Mouse (Mus musculus): ENCODE data around the gene Foxo6. TPM values are rescaled to one million over a fixed set of nuclear protein-coding genes. Genes with fewer than 3 reads are reported as not detected.
A peak's percentile ranks its signal among the peaks of the same experiment; 100 is the strongest.

The Foxo6 gene
- polyA plus RNA-seq, 1 experiment from 2014 or later: 1.1 TPM

DNA sequence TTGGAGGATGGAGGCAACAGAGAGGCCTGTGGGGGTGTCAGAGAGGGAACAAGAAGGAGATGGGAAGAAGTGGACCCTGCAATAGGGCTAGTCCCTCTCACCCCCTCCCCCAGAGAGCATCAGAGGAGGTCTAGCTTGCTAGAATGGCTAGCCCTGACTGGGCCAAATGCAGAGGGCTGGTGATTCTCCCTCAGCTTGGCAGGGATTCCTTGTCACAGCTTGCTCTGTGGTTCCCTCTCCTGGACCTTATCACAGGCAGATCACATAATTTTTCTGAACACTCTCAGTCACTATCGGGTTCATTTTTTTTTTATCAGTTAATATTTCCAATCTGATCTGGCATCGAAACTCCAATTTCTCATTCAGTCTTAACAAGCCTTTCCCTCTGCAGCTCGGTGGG is 46.0 kb downstream of the Foxo6 start:
- H3K27ac ChIP-seq: peak overlapping the region; percentile 53; the same call in 1 of the 2 replicates
- H3K9me3 ChIP-seq: no peaks in the 10 kb centered on the region
- 64% methylated on average over 3 of the region's 3 CpGs for WGBS
- no peak for ATAC-seq (ENCODE audit: low FRiP score)
- no peak overlapping the region for H3K4me2 ChIP-seq
- peaks cover 33% of the 10 kb centered on the region for H3K27me3 ChIP-seq
- peaks cover 50% of the 10 kb centered on the region for H3K4me1 ChIP-seq
- H3K9ac ChIP-seq: no peak overlapping the region
- H3K36me3 ChIP-seq (replicated peaks): no peaks in the 10 kb centered on the region
- H3K4me3 ChIP-seq (replicated peaks): no peak overlapping the region

DNA sequence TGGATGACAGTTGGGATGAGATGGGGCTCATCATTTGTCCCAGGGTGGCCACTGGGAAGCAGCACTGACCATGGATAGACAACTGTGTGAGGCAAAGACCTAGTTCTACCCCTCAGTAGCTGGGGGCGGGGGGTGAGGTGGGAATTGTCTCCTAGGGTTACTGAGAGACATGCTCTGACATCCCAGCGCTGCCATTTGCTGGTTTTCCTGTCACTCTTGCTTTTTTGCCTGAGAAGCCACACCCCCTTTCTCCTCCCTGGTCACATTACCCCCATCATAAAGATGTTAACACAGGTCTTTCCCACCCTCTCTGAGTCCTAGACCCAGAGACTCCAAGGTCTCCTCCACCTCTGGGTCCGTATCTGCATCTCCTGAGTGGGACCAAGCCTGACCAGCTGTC is 47.7 kb downstream of the Foxo6 start:
- Histone ChIP-seq H3K36me3 (replicated peaks) (no peaks in the 10 kb centered on the region), H3K4me3 (replicated peaks) (no peak overlapping the region), H3K4me2 (no peak overlapping the region), H3K9me3 (no peaks in the 10 kb centered on the region), H3K4me1 (peaks cover 45% of the 10 kb centered on the region), H3K9ac (no peak overlapping the region), H3K27ac (no peak overlapping the region), H3K27me3 (peaks cover 33% of the 10 kb centered on the region)
- ATAC-seq (ENCODE audit: low FRiP score): no peak
- WGBS: 68% methylated on average over 3 of the region's 3 CpGs

DNA sequence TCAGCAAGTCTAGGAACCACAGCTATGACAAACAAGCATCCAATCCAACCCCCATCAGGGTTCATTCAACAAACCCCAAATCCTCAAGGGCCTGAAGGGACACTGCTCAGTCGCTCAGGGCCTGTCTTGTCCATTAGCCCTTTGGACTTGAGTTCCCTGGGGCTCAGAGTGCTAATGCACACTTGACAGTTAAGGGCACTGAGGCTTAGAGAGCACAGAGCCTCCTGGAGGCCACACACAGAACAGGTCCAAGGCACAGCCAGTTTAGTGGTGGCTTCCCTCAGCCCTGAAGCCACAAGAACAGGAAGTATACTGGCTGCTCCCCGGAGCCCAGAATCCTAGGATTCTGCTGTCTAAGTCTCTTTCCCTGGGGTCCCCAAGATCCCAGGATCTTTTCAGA is 53.9 kb downstream of the Foxo6 start:
- Histone ChIP-seq H3K4me3 (replicated peaks) (no peak overlapping the region), H3K4me2 (no peak overlapping the region), H3K27me3 (peaks cover 30% of the 10 kb centered on the region), H3K9me3 (no peaks in the 10 kb centered on the region), H3K4me1 (no peaks in the 10 kb centered on the region), H3K9ac (no peak overlapping the region), H3K36me3 (replicated peaks) (no peaks in the 10 kb centered on the region), H3K27ac (no peak overlapping the region)
- no peak for ATAC-seq (ENCODE audit: low FRiP score)
- WGBS: 55% methylated on average over 2 of the region's 2 CpGs

DNA sequence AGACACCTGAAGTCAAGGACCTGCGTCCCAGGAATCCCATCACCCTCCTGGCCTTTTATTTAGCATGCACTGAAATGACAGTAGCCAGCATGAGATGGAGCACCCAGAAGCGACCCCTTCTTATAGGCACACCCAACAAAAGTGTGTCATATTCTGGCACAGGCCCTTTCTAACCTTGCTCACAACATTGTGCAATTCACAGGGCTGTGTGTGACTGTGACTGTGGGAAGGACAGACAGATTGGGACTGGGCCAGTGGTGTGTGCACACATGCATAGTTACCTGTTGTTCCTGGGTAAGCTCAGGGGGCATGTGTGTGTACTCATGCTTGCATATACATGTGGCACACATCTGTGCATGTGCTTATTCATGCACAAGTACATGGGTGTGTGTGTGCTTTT is 54.6 kb downstream of the Foxo6 start:
- Histone ChIP-seq H3K27ac (no peak overlapping the region), H3K4me3 (replicated peaks) (no peak overlapping the region), H3K9me3 (no peaks in the 10 kb centered on the region), H3K36me3 (replicated peaks) (no peaks in the 10 kb centered on the region), H3K9ac (no peak overlapping the region), H3K4me1 (no peaks in the 10 kb centered on the region), H3K27me3 (peaks cover 24% of the 10 kb centered on the region), H3K4me2 (no peak overlapping the region)
- 86% methylated on average over 2 of the region's 2 CpGs for WGBS
- ATAC-seq (ENCODE audit: low FRiP score): no peak

DNA sequence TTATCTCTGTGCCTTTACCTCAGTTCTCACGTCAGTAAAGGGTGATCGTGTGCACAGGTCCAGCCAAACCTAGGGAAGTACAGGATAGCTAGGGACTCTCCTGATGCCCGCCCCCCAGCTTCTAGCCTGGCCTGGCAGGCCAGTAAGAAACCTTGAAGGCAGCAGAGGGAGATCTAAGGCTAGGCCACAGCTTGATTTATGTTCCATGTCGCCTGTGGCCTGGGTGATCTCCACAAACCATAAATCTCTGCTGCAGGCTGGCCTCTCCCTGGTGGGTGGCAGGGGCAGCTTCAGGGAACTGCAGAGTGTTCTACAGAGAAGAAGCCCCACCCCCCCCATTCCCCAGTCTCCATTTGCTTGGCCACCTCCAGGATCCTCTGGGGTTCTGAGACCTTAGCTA is 55.2 kb downstream of the Foxo6 start:
- Histone ChIP-seq H3K9ac (no peak overlapping the region), H3K4me2 (no peak overlapping the region), H3K4me3 (replicated peaks) (no peak overlapping the region), H3K9me3 (no peaks in the 10 kb centered on the region), H3K27me3 (peaks cover 20% of the 10 kb centered on the region), H3K4me1 (no peaks in the 10 kb centered on the region), H3K27ac (no peak overlapping the region), H3K36me3 (replicated peaks) (no peaks in the 10 kb centered on the region)
- 83% methylated on average over 4 of the region's 4 CpGs for WGBS
- ATAC-seq (ENCODE audit: low FRiP score): no peak

DNA sequence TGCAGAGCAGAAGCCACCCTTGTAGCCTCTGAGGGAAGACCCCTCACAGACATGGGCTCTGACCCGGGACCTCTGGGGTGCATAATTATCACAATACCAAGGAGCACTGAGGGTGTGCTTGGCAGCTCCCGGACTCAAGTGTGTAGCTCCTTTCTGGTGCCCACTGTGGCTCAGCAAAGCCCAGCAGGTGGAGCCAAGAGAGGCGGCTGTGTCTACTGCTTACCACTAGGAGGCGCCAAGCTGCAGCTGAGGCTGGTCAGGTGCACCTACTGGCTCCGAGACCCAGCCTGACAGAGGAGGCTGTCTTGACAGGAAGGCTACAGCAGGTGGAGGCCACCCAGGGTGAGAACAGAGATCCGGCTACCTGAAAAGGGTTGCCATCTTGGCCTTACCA is 56.9 kb downstream of the Foxo6 start:
- Histone ChIP-seq H3K9ac (no peak overlapping the region), H3K4me3 (replicated peaks) (no peak overlapping the region), H3K27me3 (peaks cover 20% of the 10 kb centered on the region), H3K36me3 (replicated peaks) (no peaks in the 10 kb centered on the region), H3K9me3 (no peaks in the 10 kb centered on the region), H3K27ac (no peak overlapping the region), H3K4me2 (no peak overlapping the region), H3K4me1 (0 out of 2 replicates have a peak, but pooled peaks cover 1% of the 10 kb centered on the region)
- WGBS: 12% methylated on average over 6 of the region's 6 CpGs
- ATAC-seq (ENCODE audit: low FRiP score): peak; percentile 83

DNA sequence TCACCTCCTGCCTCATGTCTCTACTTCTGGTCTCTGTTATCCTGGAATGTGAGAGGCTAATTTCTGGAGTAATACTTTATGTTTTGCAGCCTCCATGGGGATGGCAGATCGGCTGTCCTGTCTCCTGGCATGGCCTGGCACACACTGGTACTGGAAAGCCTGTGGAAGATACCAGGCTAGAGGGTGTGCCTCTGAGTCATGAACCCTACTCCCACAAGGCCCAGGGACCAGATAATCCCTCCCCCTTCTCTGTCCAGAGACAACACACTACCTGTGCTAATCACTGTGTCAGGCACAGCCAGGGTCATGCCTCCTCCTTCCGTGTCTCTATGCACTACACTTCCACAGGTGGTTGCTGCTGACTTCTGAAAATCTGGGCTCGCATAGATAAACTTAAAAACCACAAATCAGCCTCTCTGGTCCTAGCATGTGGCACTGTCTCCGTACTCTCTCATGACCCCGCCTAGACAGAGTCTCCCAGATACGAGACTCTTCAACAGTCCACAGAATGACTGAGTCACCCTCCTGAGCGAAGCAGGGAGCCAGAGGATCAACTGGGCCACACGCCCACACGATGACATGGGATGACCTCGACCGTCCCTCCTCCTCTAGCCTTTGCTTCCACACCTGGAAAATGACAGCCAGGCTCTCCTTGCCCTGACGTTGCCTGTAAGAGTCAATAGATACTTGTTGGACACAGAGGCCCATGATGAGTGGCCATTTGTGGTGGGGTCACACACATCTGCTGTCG is 57.5 kb downstream of the Foxo6 start:
- Histone ChIP-seq H3K4me1 (peaks cover 4% of the 10 kb centered on the region; the same call in 1 of the 2 replicates), H3K4me3 (replicated peaks) (no peak overlapping the region), H3K27ac (no peak overlapping the region), H3K27me3 (peaks cover 20% of the 10 kb centered on the region), H3K9me3 (no peaks in the 10 kb centered on the region), H3K9ac (no peak overlapping the region), H3K36me3 (replicated peaks) (no peaks in the 10 kb centered on the region), H3K4me2 (no peak overlapping the region)
- ATAC-seq (ENCODE audit: low FRiP score): no peak
- 79% methylated on average over 13 of the region's 13 CpGs for WGBS

DNA sequence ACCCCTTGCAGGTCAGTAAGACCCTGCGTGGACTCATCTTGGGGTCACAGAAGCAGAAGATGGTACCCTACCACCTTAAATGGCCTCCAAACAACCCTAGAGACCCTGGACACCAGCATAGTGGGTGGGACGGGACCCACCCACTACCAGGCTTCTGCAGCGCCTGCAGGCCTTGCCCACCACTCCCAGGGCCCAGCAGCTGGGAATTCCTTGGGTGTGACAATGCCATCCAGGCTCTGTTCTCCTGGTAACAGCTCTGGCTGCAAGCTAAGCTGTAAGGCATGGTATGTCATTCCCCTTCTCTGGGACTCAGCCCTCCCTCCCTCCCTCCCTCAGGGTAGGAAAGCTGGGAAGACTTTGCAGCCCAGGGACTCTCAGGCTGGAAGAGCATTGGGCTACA is 58.5 kb downstream of the Foxo6 start:
- 77% methylated on average over 3 of the region's 3 CpGs for WGBS
- peaks cover 20% of the 10 kb centered on the region for H3K27me3 ChIP-seq
- no peak for ATAC-seq (ENCODE audit: low FRiP score)

DNA sequence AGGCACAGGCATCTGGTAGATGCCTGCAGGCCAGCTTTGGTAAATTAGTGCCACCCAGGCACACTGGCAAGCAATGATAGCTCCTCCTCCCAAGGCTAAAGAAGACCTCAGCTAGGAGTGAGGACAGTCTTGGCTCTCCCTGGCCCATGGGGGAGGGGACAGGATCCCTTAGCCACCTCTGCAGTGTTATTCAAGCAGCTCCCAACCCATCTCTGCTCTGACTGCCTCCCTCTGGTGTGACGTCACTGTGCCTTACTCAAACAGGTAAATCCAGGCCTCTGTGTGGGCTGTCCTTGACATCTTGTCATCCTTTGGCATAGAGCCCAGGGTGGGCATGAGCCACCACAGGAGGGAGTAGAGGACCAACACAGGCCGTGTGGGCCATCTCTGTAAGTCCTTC is 59.9 kb downstream of the Foxo6 start:
- no peak for ATAC-seq (ENCODE audit: low FRiP score)
- no peak overlapping the region for H3K4me2 ChIP-seq
- H3K27ac ChIP-seq: no peak overlapping the region
- peaks cover 11% of the 10 kb centered on the region for H3K4me1 ChIP-seq
- no peak overlapping the region for H3K9ac ChIP-seq
- no peaks in the 10 kb centered on the region for H3K36me3 ChIP-seq (replicated peaks)
- peaks cover 12% of the 10 kb centered on the region for H3K27me3 ChIP-seq
- H3K4me3 ChIP-seq (replicated peaks): no peak overlapping the region
- H3K9me3 ChIP-seq: no peaks in the 10 kb centered on the region
- 47% methylated on average over 2 of the region's 2 CpGs for WGBS

More for the DNA sequence above, 58.5 kb downstream of the Foxo6 start:
- Histone ChIP-seq H3K4me1 (peaks cover 4% of the 10 kb centered on the region; the same call in 1 of the 2 replicates), H3K4me2 (no peak overlapping the region), H3K9me3 (no peaks in the 10 kb centered on the region), H3K4me3 (replicated peaks) (no peak overlapping the region), H3K9ac (no peak overlapping the region), H3K36me3 (replicated peaks) (no peaks in the 10 kb centered on the region), H3K27ac (no peak overlapping the region)

DNA sequence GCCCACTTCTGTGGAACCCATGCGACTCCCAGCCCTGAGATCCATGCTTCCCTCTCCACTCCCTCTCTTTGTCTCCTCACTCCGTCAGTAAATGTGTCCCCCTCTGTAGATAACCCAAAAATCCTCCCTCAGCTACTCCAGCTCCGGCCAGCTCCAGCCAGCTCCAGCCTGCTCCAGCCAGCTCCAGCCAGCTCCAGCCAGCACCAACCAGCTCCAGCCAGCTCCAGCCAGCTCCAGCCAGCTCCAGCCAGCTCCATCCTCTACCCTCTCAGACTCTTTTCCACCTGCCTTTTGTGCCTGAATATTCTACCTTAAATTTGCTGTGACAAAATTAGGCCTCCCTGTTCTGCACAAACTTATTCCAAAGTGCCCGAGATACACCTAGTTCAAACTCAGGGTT is 60.5 kb downstream of the Foxo6 start:
- no peak overlapping the region for H3K4me2 ChIP-seq
- peaks cover 14% of the 10 kb centered on the region for H3K27me3 ChIP-seq
- no peak overlapping the region for H3K9ac ChIP-seq
- H3K4me1 ChIP-seq: peaks cover 15% of the 10 kb centered on the region
- no peak overlapping the region for H3K27ac ChIP-seq
- 77% methylated on average over 4 of the region's 4 CpGs for WGBS
- ATAC-seq (ENCODE audit: low FRiP score): no peak
- H3K36me3 ChIP-seq (replicated peaks): no peaks in the 10 kb centered on the region
- H3K4me3 ChIP-seq (replicated peaks): no peak overlapping the region
- H3K9me3 ChIP-seq: no peaks in the 10 kb centered on the region

DNA sequence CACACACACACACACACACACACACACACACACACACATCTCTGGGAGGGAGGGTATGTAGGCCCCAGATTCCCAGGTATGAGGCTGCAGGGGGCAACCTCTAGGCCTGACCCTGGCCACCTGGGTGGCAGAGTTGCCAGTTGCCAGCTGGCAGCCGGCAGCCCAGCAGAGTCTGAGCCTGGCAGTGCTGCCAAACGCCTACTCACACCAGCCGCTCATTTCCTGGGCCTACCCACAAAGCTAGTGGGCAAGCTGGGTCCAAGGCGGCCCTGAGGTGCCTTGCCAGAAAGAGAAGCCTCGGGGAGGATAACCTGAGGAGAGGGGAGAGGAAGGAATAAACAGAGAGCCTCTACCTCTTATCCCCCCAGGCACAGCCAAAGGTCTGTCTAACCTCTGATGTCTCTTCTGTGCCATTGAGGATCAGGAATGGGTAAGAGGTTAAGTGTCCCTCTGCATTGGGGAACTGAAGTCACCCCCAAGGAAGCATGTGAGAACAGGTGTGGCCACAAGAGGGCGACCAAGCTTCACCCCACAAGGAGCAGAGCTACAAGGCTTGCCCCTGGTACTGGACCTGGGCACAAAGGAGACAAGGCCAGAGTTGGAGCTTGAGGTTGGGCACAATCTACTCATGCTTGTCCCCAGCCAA is 61.9 kb downstream of the Foxo6 start:
- 64% methylated on average over 6 of the region's 6 CpGs for WGBS
- no peaks in the 10 kb centered on the region for H3K9me3 ChIP-seq
- no peak overlapping the region for H3K4me3 ChIP-seq (replicated peaks)
- no peak overlapping the region for H3K4me2 ChIP-seq
- H3K27me3 ChIP-seq: peaks cover 6% of the 10 kb centered on the region; the same call in 1 of the 2 replicates
- peaks cover 16% of the 10 kb centered on the region for H3K4me1 ChIP-seq
- ATAC-seq (ENCODE audit: low FRiP score): peak; percentile 40; the same call in 1 of the 2 replicates
- H3K36me3 ChIP-seq (replicated peaks): no peaks in the 10 kb centered on the region
- no peak overlapping the region for H3K9ac ChIP-seq
- H3K27ac ChIP-seq: 0 out of 2 replicates have a peak overlapping the region, but pooled peaks have one; percentile 33

DNA sequence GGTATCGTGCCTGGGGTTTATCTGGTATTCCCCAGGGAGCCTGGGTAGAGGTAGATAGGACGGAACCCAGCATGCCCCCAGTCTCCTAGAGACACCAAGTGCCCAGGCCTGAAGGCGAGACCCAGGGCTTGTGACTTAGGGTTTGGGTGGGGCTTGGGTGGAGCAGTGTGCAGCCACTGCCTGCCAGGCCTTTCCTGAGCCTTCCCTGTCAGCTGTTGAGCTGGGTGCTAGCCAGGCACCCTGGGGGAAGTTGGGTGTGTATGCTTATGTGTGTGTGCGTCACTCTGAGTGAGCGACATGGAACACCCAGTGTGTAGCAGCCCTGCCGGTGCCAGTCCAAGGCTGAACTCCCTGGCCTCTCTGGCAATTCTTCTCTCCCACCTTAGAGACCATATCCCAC is 63.3 kb downstream of the Foxo6 start:
- Histone ChIP-seq H3K4me2 (no peak overlapping the region), H3K9ac (no peak overlapping the region), H3K27me3 (0 out of 2 replicates have a peak, but pooled peaks cover 6% of the 10 kb centered on the region), H3K4me1 (peaks cover 16% of the 10 kb centered on the region), H3K4me3 (replicated peaks) (no peak overlapping the region), H3K9me3 (no peaks in the 10 kb centered on the region), H3K36me3 (replicated peaks) (no peaks in the 10 kb centered on the region), H3K27ac (no peak overlapping the region)
- 87% methylated on average over 6 of the region's 6 CpGs for WGBS
- no peak for ATAC-seq (ENCODE audit: low FRiP score)
